Mouse (Mus musculus) activated CD4-positive, CD25-positive, alpha-beta regulatory T cell, adult 9 weeks (primary cell): ENCODE data around the gene Rnf113a1. TPM values are rescaled to one million over a fixed set of nuclear protein-coding genes. Genes with fewer than 3 reads are reported as not detected.

ENCODE experiments used
- polyA plus RNA-seq: library from polyadenylated mRNA; unstranded; fragments of 100-300 nt; shearing (Covaris generic); gene quantifications from one replicate; pipeline ENCODE4 v1.2.1, GENCODE M21; 2017

Gene Rnf113a1
- 12.8 TPM for polyA plus RNA-seq

DNA sequence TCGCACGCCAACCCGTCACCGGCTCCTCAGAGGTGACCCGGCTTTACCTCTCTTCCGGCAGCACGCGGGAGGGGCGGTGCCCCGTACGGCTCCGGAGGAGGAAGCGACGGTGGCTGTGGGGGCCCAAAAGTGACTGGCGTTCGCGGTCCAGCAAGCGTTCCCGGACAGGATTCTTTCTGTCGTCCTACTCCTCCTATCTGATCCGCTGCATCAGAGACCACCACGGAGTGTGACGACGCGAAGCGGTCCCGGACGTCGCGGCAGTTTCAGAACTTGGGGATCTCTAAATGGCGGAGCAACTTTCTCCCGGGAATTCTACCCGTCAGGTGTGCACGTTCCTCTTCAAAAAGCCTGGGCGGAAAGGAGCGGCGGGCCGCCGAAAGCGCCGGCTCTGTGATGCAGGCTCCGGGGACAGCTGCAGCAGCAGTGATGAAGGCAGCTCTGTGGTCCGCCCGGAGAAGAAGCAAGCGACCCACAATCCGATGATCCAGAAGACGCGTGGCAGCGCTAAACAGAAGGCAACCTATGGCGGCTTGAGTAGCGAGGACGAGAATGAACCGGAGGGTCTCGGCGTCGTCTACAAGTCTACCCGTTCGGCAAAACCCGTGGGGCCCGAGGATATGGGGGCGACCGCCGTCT lies at the start of gene Rnf113a1, which contains the start of gene Ndufa1:
Gene Rnf113a1 (plus strand): TSS at position 141 of the 639 bp plus-strand sequence.
Gene Ndufa1 (minus strand): TSS at position 59 of the 639 bp plus-strand sequence.

DNA sequence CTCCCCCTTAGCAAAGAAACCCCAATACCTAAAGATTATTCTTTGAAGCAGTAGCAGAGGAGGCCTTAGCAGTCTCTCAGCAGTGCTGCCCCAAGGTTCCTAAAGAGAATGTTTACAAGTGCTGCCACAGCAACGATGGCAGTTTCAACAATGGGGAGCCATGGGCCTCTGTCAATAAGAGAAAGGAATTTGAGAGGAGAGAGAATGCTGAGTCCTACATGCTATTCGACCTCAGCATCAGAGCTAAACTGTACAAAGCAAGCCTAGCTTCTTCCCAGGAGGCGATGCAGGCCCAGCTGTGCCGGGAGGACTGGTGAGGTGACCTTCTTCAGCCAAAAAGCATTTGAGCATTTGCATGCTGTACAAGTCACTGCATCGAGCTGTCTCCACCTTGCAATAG lies 22.3 kb upstream of the Rnf113a1 start, which contains the start of gene Akap14:
Gene Akap14 (minus strand): TSS at position 101 of the 400 bp plus-strand sequence.

DNA sequence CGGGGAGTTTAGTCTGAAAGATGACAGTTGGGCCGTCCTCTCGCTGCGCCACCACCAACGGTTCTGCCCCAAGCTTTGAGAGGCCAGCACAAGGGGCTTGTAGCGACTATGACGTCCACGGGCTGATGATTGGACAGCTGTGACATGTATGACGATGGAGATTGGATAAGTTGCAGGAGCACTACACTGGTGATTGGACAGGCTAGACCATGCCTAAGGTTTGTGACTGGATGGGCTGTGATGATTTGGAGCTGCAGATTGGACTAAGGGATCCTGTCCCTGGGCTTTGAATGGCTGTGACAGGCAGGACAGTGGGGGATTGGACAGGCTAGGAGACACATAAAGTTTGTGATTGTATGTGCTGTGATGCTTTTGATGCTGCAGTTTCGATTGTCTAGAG lies 19.9 kb downstream of the Rnf113a1 start, which contains the start of gene Gm9:
Gene Gm9 (minus strand): TSS at position 101 of the 400 bp plus-strand sequence.

DNA sequence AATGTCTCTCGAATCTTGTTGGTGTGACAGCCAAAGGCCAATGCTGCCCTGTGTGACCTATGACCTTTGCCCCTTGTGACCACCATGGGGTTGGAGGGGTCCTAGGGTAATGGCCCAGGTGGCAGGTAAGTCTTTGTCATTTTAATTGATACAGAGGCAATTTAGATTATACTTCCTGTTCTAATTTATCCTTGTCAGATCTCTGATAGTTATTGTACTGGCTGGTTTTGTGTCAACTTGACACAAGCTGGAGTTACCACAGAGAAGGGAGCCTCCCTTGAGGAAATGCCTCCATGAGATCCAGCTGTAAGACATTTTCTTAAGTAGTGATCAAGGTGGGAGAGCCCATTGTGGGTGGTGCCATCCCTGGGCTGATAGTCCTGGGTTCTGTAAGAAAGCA lies 31.1 kb downstream of the Rnf113a1 start, which contains the start of gene Rhox1:
Gene Rhox1 (minus strand): TSS at position 101 of the 400 bp plus-strand sequence.

Other genes starting within 250 kb of the Rnf113a1 start
- gene Sept6, start 199.5 kb upstream of the Rnf113a1 start, polyA plus RNA-seq, result 163 TPM
- not detected for gene Sowahd, start 142.4 kb upstream of the Rnf113a1 start, polyA plus RNA-seq
- 621 TPM for gene Rpl39, start 105.8 kb upstream of the Rnf113a1 start, polyA plus RNA-seq
- 26.0 TPM for gene Upf3b, start 80.9 kb upstream of the Rnf113a1 start, polyA plus RNA-seq
- 24.4 TPM for gene Nkap, start 64.5 kb upstream of the Rnf113a1 start, polyA plus RNA-seq
- gene Akap14, start 22.4 kb upstream of the Rnf113a1 start, polyA plus RNA-seq, result 0.15 TPM
- gene Ndufa1, start 82 bp upstream of the Rnf113a1 start, polyA plus RNA-seq, result 270 TPM
- not detected for gene Gm9, start 19.8 kb downstream of the Rnf113a1 start, polyA plus RNA-seq
- gene Rhox1, start 31.0 kb downstream of the Rnf113a1 start, polyA plus RNA-seq, result not detected
- not detected for gene Rhox2a, start 53.7 kb downstream of the Rnf113a1 start, polyA plus RNA-seq
- not detected for gene Rhox3a, start 58.7 kb downstream of the Rnf113a1 start, polyA plus RNA-seq
- not detected for gene Rhox4a, start 74.1 kb downstream of the Rnf113a1 start, polyA plus RNA-seq
- gene Rhox3a2, start 188.8 kb downstream of the Rnf113a1 start, polyA plus RNA-seq, result not detected
- gene Rhox4a2, start 199.6 kb downstream of the Rnf113a1 start, polyA plus RNA-seq, result not detected
- not detected for gene Rhox2b, start 220.8 kb downstream of the Rnf113a1 start, polyA plus RNA-seq
- gene Rhox4b, start 241.2 kb downstream of the Rnf113a1 start, polyA plus RNA-seq, result not detected